In the genomic region with DNA sequence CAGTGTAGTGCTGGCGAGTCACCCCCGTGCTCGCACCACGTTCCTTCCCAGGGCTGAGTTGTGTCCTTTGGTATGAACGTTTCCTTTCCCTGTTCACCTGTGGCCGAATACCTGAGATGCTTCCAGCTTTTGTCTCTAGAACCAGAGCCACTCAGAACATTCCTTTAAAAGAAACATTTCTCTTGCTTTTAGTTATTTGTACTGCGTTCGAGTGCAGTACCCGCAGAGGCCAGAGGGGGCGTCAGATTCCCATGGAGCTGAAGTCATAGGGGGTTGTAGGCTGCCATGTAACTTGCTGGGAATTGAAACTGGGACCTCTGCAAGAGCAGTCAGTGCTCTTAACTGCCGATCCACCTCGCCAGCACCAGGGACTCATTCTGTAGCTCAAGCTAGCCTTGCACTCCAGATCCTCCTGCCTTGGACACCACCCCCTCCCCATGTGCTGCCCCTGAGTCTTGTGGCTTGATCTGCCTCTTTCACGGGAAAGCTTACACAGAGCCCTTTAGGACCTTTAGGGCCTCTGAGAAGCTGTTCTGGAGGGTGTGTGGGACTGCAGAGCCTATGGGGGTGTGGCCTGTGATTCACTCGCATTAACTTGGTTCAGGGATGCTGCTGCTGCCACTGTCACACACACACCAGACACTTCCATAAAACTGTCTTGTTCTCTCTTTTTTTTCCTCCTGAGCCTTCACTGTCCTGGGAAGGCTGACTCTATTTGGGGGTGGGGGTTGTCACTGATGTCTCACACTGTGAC, we compare ENCODE assay signal across 7 mouse cellular contexts. TPM values are rescaled to one million over a fixed set of nuclear protein-coding genes. Genes with fewer than 3 reads are reported as not detected.
DNase-seq lines count a peak whose midpoint lies in the region; ATAC-seq and TF ChIP-seq lines count a peak whose summit lies in the region.

No protein-coding gene starts in this region.

- no peaks in the 10 kb centered on the region for H3K36me3 ChIP-seq in heart, embryonic 16.5 days (ENCODE audit: control insufficient read depth, insufficient read depth)
- H3K36me3 ChIP-seq in thymus, adult 2 months (ENCODE audit: control insufficient read depth, insufficient read depth, low read length), result no peaks in the 10 kb centered on the region
- no peaks in the 10 kb centered on the region for H3K36me3 ChIP-seq in intestine, embryonic 15.5 days

- H3K27me3 ChIP-seq in heart, embryonic 16.5 days (ENCODE audit: control insufficient read depth, insufficient read depth, low read length), result no peaks in the 10 kb centered on the region
- H3K27me3 ChIP-seq in thymus, adult 2 months (ENCODE audit: control insufficient read depth, insufficient read depth, low read length), result no peaks in the 10 kb centered on the region
- no peaks in the 10 kb centered on the region for H3K27me3 ChIP-seq in intestine, embryonic 15.5 days (replicated peaks)

- WGBS in heart, embryonic 16.5 days, result 65% methylated on average over 14 of the region's 14 CpGs
- 80% methylated on average over 14 of the region's 14 CpGs for WGBS in thymus, adult 2 months
- WGBS in intestine, embryonic 15.5 days, result 64% methylated on average over 14 of the region's 14 CpGs

- no peak overlapping the region for H3K9ac ChIP-seq in heart, embryonic 16.5 days (ENCODE audit: low read length)
- H3K9ac ChIP-seq in intestine, embryonic 15.5 days, result no peak overlapping the region

- ATAC-seq in heart, embryonic 16.5 days (replicated peaks; ENCODE audit: extremely low read depth, insufficient read depth, low FRiP score), result no peak
- ATAC-seq in intestine, embryonic 15.5 days, result peak; percentile 23; the same call in 1 of the 2 replicates
- no peak for ATAC-seq in monocyte, adult 5-6 weeks (replicated peaks; ENCODE audit: insufficient number of reproducible peaks, low FRiP score, low TSS enrichment, poor library complexity, severe bottlenecking)

- no peak overlapping the region for H3K4me3 ChIP-seq in heart, embryonic 16.5 days (ENCODE audit: low read length)
- no peak overlapping the region for H3K4me3 ChIP-seq in thymus, adult 2 months (ENCODE audit: control insufficient read depth, insufficient read depth, low read length)
- H3K4me3 ChIP-seq in intestine, embryonic 15.5 days (replicated peaks), result no peak overlapping the region

- no peak overlapping the region for H3K4me2 ChIP-seq in heart, embryonic 16.5 days (ENCODE audit: low read depth, low read length)
- no peak overlapping the region for H3K4me2 ChIP-seq in intestine, embryonic 15.5 days (replicated peaks)

- no peak for DNase-seq in heart, postnatal 4 days
- no peak for DNase-seq in thymus, adult 2 months
- DNase-seq in thymus, postnatal 25 days, result no peak
- no peak for DNase-seq in gastrocnemius, postnatal 14 days

- no peak for TF ChIP-seq POLR2A in thymus, adult 2 months (IDR thresholded peaks at IDR 0.05; ENCODE audit: control insufficient read depth, extremely low read depth, insufficient read depth, low read length, poor library complexity)

- no peaks in the 10 kb centered on the region for H3K9me3 ChIP-seq in heart, embryonic 16.5 days (replicated peaks; ENCODE audit: control insufficient read depth, low read length)
- no peaks in the 10 kb centered on the region for H3K9me3 ChIP-seq in intestine, embryonic 15.5 days

- intact Hi-C loops in gastrocnemius, postnatal 14 days (cut with DNase I; ENCODE audit: low total_unique reads), result no loop called here

- peak; percentile 58; the same call in 1 of the 2 replicates for TF ChIP-seq CTCF in thymus, adult 2 months (IDR thresholded peaks at IDR 0.05; ENCODE audit: borderline replicate concordance, control insufficient read depth, extremely low read depth, insufficient read depth, low read length, poor library complexity)

- H3K27ac ChIP-seq in heart, embryonic 16.5 days (ENCODE audit: low read length), result peak overlapping the region; percentile 62
- no peak overlapping the region for H3K27ac ChIP-seq in thymus, adult 2 months (ENCODE audit: control insufficient read depth, insufficient read depth, low read length)
- H3K27ac ChIP-seq in intestine, embryonic 15.5 days, result peak overlapping the region; percentile 58

- peaks cover 39% of the 10 kb centered on the region for H3K4me1 ChIP-seq in heart, embryonic 16.5 days (ENCODE audit: control insufficient read depth, insufficient read depth, low read length)
- H3K4me1 ChIP-seq in thymus, adult 2 months (replicated peaks; ENCODE audit: control insufficient read depth, insufficient read depth, low read length), result peaks cover 7% of the 10 kb centered on the region; the same call in 1 of the 2 replicates
- peaks cover 37% of the 10 kb centered on the region for H3K4me1 ChIP-seq in intestine, embryonic 15.5 days (replicated peaks)

RNA-seq across cellular contexts. Expression of gene Gadd45b, which starts 17.0 kb away (rescaled TPM):
- 33.6 and 34.3 TPM in 2 replicates for polyA plus RNA-seq in heart, embryonic 16.5 days (2015; fragmentation: Nextera tagmentation; extraction: Ambion mirVana)
- 1 to 10 TPM; 6.4 to 9.5 TPM for total RNA-seq in heart, postnatal 4 days (2021)
- polyA plus RNA-seq in thymus, adult 2 months (2012; rRNA removed), result 36.2 and 53.2 TPM in 2 replicates
- 26.6 and 29.9 TPM in 2 replicates for polyA plus RNA-seq in intestine, embryonic 15.5 days (2015; fragmentation: Nextera tagmentation; extraction: Ambion mirVana)
- 10 to 100 TPM; 21.5 to 28.7 TPM for total RNA-seq in gastrocnemius, postnatal 14 days (2021)
- 18.9 to 25.8 TPM (median 22.5 TPM) in 3 replicates for total RNA-seq in monocyte, adult 5-6 weeks (2017)

RNA-seq across cellular contexts. Expression of gene Lmnb2, which starts 28.8 kb away (rescaled TPM):
- 27.5 and 30.0 TPM in 2 replicates for polyA plus RNA-seq in heart, embryonic 16.5 days (2015; fragmentation: Nextera tagmentation; extraction: Ambion mirVana)
- 10 to 100 TPM; 15.5 to 17.2 TPM for total RNA-seq in heart, postnatal 4 days (2021)
- polyA plus RNA-seq in thymus, adult 2 months (2012; rRNA removed), result 44.2 and 52.7 TPM in 2 replicates
- polyA plus RNA-seq in intestine, embryonic 15.5 days (2015; fragmentation: Nextera tagmentation; extraction: Ambion mirVana), result 41.0 and 42.6 TPM in 2 replicates
- 10 to 100 TPM in 1 of 2 experiments, 1 to 10 TPM in 1; 9.4 to 14.3 TPM for total RNA-seq in gastrocnemius, postnatal 14 days (2021)
- 2.3 to 8.5 TPM (median 3.8 TPM) in 3 replicates for total RNA-seq in monocyte, adult 5-6 weeks (2017)

RNA-seq across cellular contexts. Expression of gene Timm13, which starts 46.1 kb away (rescaled TPM):
- 286 and 289 TPM in 2 replicates for polyA plus RNA-seq in heart, embryonic 16.5 days (2015; fragmentation: Nextera tagmentation; extraction: Ambion mirVana)
- 100 to 1,000 TPM; 162 to 169 TPM for total RNA-seq in heart, postnatal 4 days (2021)
- polyA plus RNA-seq in thymus, adult 2 months (2012; rRNA removed), result 227 and 310 TPM in 2 replicates
- polyA plus RNA-seq in intestine, embryonic 15.5 days (2015; fragmentation: Nextera tagmentation; extraction: Ambion mirVana), result 363 and 364 TPM in 2 replicates
- total RNA-seq in gastrocnemius, postnatal 14 days (2021), result 100 to 1,000 TPM; 114 to 125 TPM
- total RNA-seq in monocyte, adult 5-6 weeks (2017), result 14.6 to 43.9 TPM (median 30.8 TPM) in 3 replicates
